Mouse (Mus musculus): ENCODE measurements at regions not wholly inside any gene's neighbourhood (a gene's known extent, or its start where the extent isn't known, plus 50 kb on each side); places are given as distances from the start of the nearest gene placed in this dataset.

GRCm38 (mm10) chr16:75325296-75325695, 260.6 kb downstream of the Lipi start:
- no peak for ATAC-seq (replicated peaks; ENCODE audit: low FRiP score, poor library complexity, severe bottlenecking)

- ATAC-seq (replicated peaks; ENCODE audit: low FRiP score, poor library complexity, severe bottlenecking): no peak
Measured at GRCm38 (mm10) chr16:75304743-75305142, 281.1 kb downstream of the Lipi start.

- no peak for ATAC-seq (replicated peaks; ENCODE audit: low FRiP score, poor library complexity, severe bottlenecking)
Measured at GRCm38 (mm10) chr16:75297416-75297815, 288.4 kb downstream of the Lipi start.

- ATAC-seq (replicated peaks; ENCODE audit: low FRiP score, poor library complexity, severe bottlenecking): no peak
Measured at GRCm38 (mm10) chr16:75292736-75293428, 293.0 kb downstream of the Lipi start.

- ATAC-seq (replicated peaks; ENCODE audit: low FRiP score, poor library complexity, severe bottlenecking): no peak
Measured at GRCm38 (mm10) chr16:75291194-75291593, 294.7 kb downstream of the Lipi start.

- ATAC-seq (replicated peaks; ENCODE audit: low FRiP score, poor library complexity, severe bottlenecking): no peak
Measured at GRCm38 (mm10) chr16:75287150-75287549, 298.7 kb downstream of the Lipi start.

- ATAC-seq (replicated peaks; ENCODE audit: low FRiP score, poor library complexity, severe bottlenecking): no peak
Measured at GRCm38 (mm10) chr16:75285811-75286210, 300.1 kb downstream of the Lipi start.

DNA sequence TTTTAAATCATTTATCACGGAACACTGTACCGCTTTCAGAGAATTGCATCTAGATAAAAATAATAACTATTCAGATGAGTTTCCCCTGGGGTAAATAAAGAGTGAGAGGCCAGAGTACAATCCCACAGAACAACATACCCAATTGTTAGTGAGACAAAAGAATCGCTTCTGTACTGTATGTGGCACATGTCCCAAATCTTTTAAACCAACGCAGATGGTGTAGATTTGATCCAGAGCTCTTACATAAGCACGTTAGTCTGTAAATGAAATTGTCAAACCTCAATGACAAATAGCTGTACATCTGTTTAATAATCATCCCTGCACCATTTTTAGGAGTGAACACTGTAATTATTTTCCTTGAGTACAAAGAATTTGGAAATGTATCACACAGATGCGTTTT, 322.0 kb downstream of the Lipi start:
- ATAC-seq (replicated peaks; ENCODE audit: low FRiP score, poor library complexity, severe bottlenecking): no peak

- ATAC-seq (replicated peaks; ENCODE audit: low FRiP score, poor library complexity, severe bottlenecking): no peak
Measured at GRCm38 (mm10) chr16:75254981-75255380, 330.9 kb downstream of the Lipi start.

DNA sequence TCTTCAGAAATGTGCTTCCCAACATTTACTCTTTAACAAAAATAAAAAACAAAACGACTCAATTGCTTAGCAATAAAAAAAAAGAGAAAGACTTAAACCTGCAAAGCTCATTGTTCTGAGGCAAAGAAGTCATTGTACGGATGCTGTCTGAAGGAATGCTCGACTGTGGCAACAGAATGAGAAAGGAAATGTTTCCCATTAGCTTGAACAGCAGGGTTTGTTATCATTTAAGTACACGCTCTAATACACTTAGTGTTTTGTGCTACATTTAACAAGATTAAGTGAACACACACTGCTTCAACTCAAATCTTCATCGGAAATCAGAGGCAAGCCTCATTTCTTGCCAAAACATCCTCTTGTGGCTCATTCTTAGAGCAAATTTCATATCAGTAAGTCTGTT, 336.7 kb downstream of the Lipi start:
- ATAC-seq (replicated peaks; ENCODE audit: low FRiP score, poor library complexity, severe bottlenecking): no peak

- no peak for ATAC-seq (replicated peaks; ENCODE audit: low FRiP score, poor library complexity, severe bottlenecking)
Measured at GRCm38 (mm10) chr16:75240383-75240782, 345.5 kb downstream of the Lipi start.

DNA sequence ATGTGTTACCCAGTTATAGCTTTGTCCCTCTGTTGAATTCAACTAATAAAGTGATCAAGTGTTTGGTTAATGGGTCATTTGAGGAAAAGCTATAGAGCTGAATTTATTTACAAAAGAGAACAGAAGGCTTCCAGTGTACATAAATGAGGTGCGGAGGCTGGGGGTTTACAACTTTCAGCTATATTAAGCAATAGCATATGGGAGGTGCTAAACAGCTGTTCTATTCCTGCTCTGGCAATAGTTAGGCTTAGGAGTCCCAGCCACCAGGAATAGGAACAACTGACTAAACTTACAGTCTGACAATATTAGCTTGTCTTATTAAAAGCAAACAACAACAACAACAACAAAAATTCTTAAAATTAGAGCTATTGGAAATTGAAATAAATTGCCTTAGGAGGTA, 353.7 kb downstream of the Lipi start:
- ATAC-seq (replicated peaks; ENCODE audit: low FRiP score, poor library complexity, severe bottlenecking): no peak

DNA sequence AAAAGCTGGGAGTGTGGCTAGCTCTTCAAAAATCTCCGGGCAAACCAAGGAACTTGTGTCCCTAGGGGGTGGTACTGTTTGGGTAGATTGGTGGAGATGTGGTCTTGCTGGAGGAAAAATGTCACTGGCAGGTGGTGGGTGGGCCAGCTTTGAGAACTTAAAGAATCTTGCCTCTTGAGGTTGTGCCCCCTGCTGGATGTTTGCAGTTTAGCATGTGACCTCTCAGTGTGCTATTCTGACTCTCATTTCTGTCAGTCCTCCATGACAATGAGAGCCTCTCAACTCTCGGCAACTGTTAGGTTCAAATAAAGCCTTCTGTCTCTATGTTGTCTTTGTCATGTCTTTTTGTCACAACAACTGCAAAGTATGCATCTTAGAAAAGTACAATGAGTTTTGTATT, 392.5 kb downstream of the Lipi start:
- no peak for ATAC-seq (replicated peaks; ENCODE audit: low FRiP score, poor library complexity, severe bottlenecking)

- no peak for ATAC-seq (replicated peaks; ENCODE audit: low FRiP score, poor library complexity, severe bottlenecking)
Measured at GRCm38 (mm10) chr16:75190316-75190715, 395.5 kb downstream of the Lipi start.

DNA sequence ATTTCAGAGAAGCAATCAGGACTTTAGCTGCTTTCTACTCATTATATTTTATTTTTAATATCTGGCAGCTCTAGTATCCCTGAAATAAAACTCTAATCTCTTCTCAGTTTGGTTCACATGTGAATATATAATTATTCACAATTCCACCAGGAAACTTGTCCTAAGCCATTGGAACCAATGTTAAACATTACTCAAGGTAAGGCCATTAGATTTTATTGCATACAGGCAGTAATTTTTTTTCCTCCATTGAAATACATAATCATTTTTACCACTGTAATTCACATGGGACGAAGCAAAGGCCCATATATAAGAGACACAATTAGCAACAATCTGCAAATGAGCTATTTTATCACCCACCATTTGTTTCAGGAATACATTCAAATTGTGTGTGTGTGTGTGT, 419.8 kb downstream of the Lipi start:
- ATAC-seq (replicated peaks; ENCODE audit: low FRiP score, poor library complexity, severe bottlenecking): no peak

- ATAC-seq (replicated peaks; ENCODE audit: low FRiP score, poor library complexity, severe bottlenecking): no peak
Measured at GRCm38 (mm10) chr16:75164969-75165726, 420.7 kb downstream of the Lipi start.

- no peak for ATAC-seq (replicated peaks; ENCODE audit: low FRiP score, poor library complexity, severe bottlenecking)
Measured at GRCm38 (mm10) chr16:75159740-75160139, 426.1 kb downstream of the Lipi start.

- ATAC-seq (replicated peaks; ENCODE audit: low FRiP score, poor library complexity, severe bottlenecking): no peak
Measured at GRCm38 (mm10) chr16:75155441-75156038, 430.3 kb downstream of the Lipi start.

Measured in erythroblast, adult 5-6 weeks (primary cell).